Mouse (Mus musculus): Measurements from ENCODE around the gene Gm5134. TPM values are rescaled to one million over a fixed set of nuclear protein-coding genes. Genes with fewer than 3 reads are reported as not detected.

The Gm5134 gene
- polyA plus RNA-seq, 1 experiment from 2014 or later: 0.11 TPM

- Histone ChIP-seq H3K27me3 (no peaks in the 10 kb centered on the region), H3K36me3 (peaks cover 19% of the 10 kb centered on the region), H3K4me3 (peak overlapping the region; percentile 88), H3K9ac (peak overlapping the region; percentile 95; the same call in 1 of the 2 replicates), H3K4me2 (replicated peaks) (peak overlapping the region; percentile 78), H3K4me1 (peaks cover 11% of the 10 kb centered on the region; the same call in 1 of the 2 replicates), H3K9me3 (no peaks in the 10 kb centered on the region), H3K27ac (no peak overlapping the region; the same call in 1 of the 2 replicates)
- WGBS: 49% methylated on average over 14 of the region's 14 CpGs
- ATAC-seq (ENCODE audit: low FRiP score, low read depth): no peak; the same call in 1 of the 2 replicates
These were observed 77.4 kb downstream of the Gm5134 start for GRCm38 (mm10) chr10:76031511-76032401.

GRCm38 (mm10) chr10:76032402-76033118 lies 78.2 kb downstream of the Gm5134 start, which contains the start of gene Zfp280b:
TSS of gene Zfp280b (plus strand) at chr10:76032650.
- WGBS: under 1% methylated on average over 55 of the region's 58 CpGs

DNA sequence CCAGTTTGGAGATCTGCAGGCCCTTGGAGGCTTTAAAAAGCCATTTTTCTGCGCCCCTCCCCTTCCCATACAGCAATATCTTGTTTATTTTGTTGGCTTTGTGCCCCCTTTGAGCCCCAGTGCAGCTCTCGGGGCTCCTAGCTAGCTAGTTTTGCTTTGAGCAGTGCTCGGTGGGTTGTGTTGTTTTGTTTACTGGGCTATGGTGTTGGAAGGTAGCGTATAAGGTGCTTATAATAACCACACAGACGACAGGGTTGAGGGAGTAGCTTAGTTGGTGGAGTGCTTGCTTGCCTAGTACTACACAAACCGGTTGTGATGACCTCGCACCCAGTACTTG lies 78.8 kb downstream of the Gm5134 start:
- Histone ChIP-seq H3K4me3 (peak overlapping the region; percentile 88), H3K36me3 (peaks cover 31% of the 10 kb centered on the region), H3K4me2 (replicated peaks) (peak overlapping the region; percentile 78), H3K9me3 (no peaks in the 10 kb centered on the region), H3K27me3 (no peaks in the 10 kb centered on the region), H3K27ac (peak overlapping the region; percentile 67; the same call in 1 of the 2 replicates), H3K9ac (peak overlapping the region; percentile 95), H3K4me1 (peaks cover 11% of the 10 kb centered on the region; the same call in 1 of the 2 replicates)
- WGBS: 17% methylated on average over 7 of the region's 7 CpGs
- no peak for ATAC-seq (ENCODE audit: low FRiP score, low read depth)

More at GRCm38 (mm10) chr10:76032402-76033118, 78.2 kb downstream of the Gm5134 start, which contains the start of gene Zfp280b:
- Histone ChIP-seq H3K27ac (peak within 1 kb of the TSS; percentile 67; the same call in 1 of the 2 replicates), H3K27me3 (no peaks in the 10 kb centered on the region), H3K4me1 (peaks cover 11% of the 10 kb centered on the region; the same call in 1 of the 2 replicates), H3K9me3 (no peaks in the 10 kb centered on the region), H3K4me3 (peak within 1 kb of the TSS; percentile 88), H3K36me3 (peaks cover 26% of the 10 kb centered on the region), H3K9ac (peak within 1 kb of the TSS; percentile 95), H3K4me2 (replicated peaks) (peak within 1 kb of the TSS; percentile 78)
- ATAC-seq (ENCODE audit: low FRiP score, low read depth): peak; percentile 98

DNA sequence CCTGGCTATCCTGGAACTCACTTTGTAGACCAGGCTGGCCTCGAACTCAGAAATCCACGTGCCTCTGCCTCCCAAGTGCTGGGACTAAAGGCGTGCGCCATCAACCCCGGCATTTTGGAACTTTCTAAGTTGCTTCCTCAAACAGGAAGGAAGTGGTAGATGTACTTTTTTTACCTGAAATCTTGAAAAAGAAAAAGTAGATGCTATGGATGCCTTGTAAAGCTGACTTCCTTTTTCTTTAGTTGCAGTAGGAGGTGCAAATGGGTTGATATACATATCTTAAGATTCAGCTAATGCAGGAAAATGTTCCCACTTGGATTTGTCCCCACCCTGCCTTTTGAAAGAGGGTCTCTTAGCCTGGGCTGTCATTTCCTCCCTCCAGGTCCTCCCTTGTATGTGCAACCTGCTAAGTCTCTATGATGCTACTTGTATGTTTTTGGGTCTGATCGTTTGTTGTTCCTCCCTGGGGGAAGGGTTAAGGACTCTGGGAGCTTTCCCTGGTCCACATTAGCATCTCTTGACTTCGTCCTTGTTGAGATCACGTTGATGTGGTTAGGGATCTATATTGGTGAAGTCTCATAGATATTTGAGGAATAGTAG lies 79.8 kb downstream of the Gm5134 start:
- Histone ChIP-seq H3K27me3 (no peaks in the 10 kb centered on the region), H3K36me3 (peaks cover 41% of the 10 kb centered on the region), H3K4me3 (peak overlapping the region; percentile 88; the same call in 1 of the 2 replicates), H3K4me1 (peaks cover 11% of the 10 kb centered on the region; the same call in 1 of the 2 replicates), H3K4me2 (replicated peaks) (peak overlapping the region; percentile 78), H3K27ac (no peak overlapping the region), H3K9ac (no peak overlapping the region), H3K9me3 (no peaks in the 10 kb centered on the region)
- ATAC-seq (ENCODE audit: low FRiP score, low read depth): no peak
- WGBS: 95% methylated on average over 8 of the region's 8 CpGs

DNA sequence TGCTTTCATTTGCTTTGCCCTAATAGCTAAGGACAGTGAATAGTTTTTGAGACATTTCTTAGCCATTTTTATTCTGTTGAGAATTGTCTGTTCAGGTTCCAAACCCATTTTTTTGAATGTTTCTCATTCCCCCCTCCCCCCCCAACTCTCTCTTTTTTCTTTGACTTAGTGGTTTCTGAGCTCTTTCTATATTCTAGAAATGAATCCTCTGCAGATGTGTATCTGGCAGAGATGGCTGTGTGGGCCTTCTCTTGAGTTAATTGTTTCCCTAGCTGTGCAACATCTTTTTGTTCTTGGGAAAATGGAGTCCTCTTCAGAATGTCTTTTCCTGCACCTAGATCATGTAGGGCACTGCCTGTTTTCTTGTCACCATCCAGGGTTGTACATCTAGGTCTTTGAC lies 81.0 kb downstream of the Gm5134 start:
- no peaks in the 10 kb centered on the region for H3K27me3 ChIP-seq
- H3K4me3 ChIP-seq: no peak overlapping the region
- no peak overlapping the region for H3K27ac ChIP-seq
- H3K4me2 ChIP-seq (replicated peaks): no peak overlapping the region
- peaks cover 11% of the 10 kb centered on the region; the same call in 1 of the 2 replicates for H3K4me1 ChIP-seq
- no peaks in the 10 kb centered on the region for H3K9me3 ChIP-seq
- H3K9ac ChIP-seq: no peak overlapping the region
- ATAC-seq (ENCODE audit: low FRiP score, low read depth): no peak
- peaks cover 53% of the 10 kb centered on the region for H3K36me3 ChIP-seq

GRCm38 (mm10) chr10:76036962-76037361 lies 82.6 kb downstream of the Gm5134 start:
- peaks cover 67% of the 10 kb centered on the region for H3K36me3 ChIP-seq
- H3K9ac ChIP-seq: no peak overlapping the region
- 98% methylated on average over 5 of the region's 5 CpGs for WGBS
- peaks cover 11% of the 10 kb centered on the region; the same call in 1 of the 2 replicates for H3K4me1 ChIP-seq
- H3K27ac ChIP-seq: no peak overlapping the region
- no peak overlapping the region for H3K4me2 ChIP-seq (replicated peaks)
- no peaks in the 10 kb centered on the region for H3K9me3 ChIP-seq
- no peak overlapping the region for H3K4me3 ChIP-seq
- no peaks in the 10 kb centered on the region for H3K27me3 ChIP-seq
- ATAC-seq (ENCODE audit: low FRiP score, low read depth): no peak

- Histone ChIP-seq H3K27me3 (no peaks in the 10 kb centered on the region), H3K4me2 (replicated peaks) (no peak overlapping the region), H3K4me3 (no peak overlapping the region), H3K36me3 (peaks cover 30% of the 10 kb centered on the region), H3K4me1 (no peaks in the 10 kb centered on the region), H3K27ac (no peak overlapping the region), H3K9me3 (no peaks in the 10 kb centered on the region), H3K9ac (no peak overlapping the region)
- WGBS: 44% methylated on average over 5 of the region's 5 CpGs
- no peak for ATAC-seq (ENCODE audit: low FRiP score, low read depth)
These were observed 91.0 kb downstream of the Gm5134 start for GRCm38 (mm10) chr10:76045343-76045742.

GRCm38 (mm10) chr10:76046754-76047153 lies 92.4 kb downstream of the Gm5134 start:
- Histone ChIP-seq H3K4me3 (no peak overlapping the region), H3K27me3 (no peaks in the 10 kb centered on the region), H3K27ac (no peak overlapping the region), H3K36me3 (peaks cover 16% of the 10 kb centered on the region), H3K4me2 (replicated peaks) (no peak overlapping the region), H3K9me3 (no peaks in the 10 kb centered on the region), H3K4me1 (no peaks in the 10 kb centered on the region), H3K9ac (no peak overlapping the region)
- no peak for ATAC-seq (ENCODE audit: low FRiP score, low read depth)
- WGBS: 45% methylated on average over 1 of the region's 1 CpGs

GRCm38 (mm10) chr10:76047182-76047869 lies 93.0 kb downstream of the Gm5134 start:
- no peak overlapping the region for H3K9ac ChIP-seq
- peaks cover 16% of the 10 kb centered on the region for H3K36me3 ChIP-seq
- no peak for ATAC-seq (ENCODE audit: low FRiP score, low read depth)
- H3K4me1 ChIP-seq: no peaks in the 10 kb centered on the region
- H3K4me3 ChIP-seq: no peak overlapping the region
- H3K27ac ChIP-seq: no peak overlapping the region
- 46% methylated on average over 5 of the region's 5 CpGs for WGBS
- H3K27me3 ChIP-seq: no peaks in the 10 kb centered on the region
- no peak overlapping the region for H3K4me2 ChIP-seq (replicated peaks)
- no peaks in the 10 kb centered on the region for H3K9me3 ChIP-seq

- Histone ChIP-seq H3K4me2 (replicated peaks) (no peak overlapping the region), H3K36me3 (peaks cover 5% of the 10 kb centered on the region), H3K27ac (no peak overlapping the region), H3K27me3 (no peaks in the 10 kb centered on the region), H3K9me3 (no peaks in the 10 kb centered on the region), H3K9ac (no peak overlapping the region), H3K4me1 (no peaks in the 10 kb centered on the region), H3K4me3 (no peak overlapping the region)
- WGBS: 40% methylated on average over 6 of the region's 6 CpGs
- ATAC-seq (ENCODE audit: low FRiP score, low read depth): no peak
These were observed 94.7 kb downstream of the Gm5134 start for GRCm38 (mm10) chr10:76048967-76049366.

DNA sequence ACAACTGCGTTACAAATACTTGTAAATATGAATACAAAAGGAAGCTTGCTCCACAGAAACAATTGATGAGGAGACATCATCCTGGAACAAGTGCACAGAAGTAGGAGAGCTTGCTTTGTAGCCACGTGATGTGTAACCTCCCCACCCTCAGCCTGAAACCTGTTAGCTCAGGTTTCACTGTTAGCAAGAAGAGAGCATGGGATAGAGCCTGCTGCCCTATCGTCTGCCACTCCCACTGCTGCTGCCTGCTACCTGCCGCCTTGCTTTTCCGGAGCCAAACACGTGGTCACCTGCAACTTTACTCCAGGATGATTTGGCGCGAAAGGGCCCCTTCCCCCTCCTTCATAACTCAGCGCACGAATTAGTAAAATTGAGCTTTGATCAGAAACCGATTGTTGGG lies 97.5 kb downstream of the Gm5134 start:
- no peak for ATAC-seq (ENCODE audit: low FRiP score, low read depth)
- Histone ChIP-seq H3K4me2 (replicated peaks) (no peak overlapping the region), H3K4me3 (no peak overlapping the region), H3K27me3 (no peaks in the 10 kb centered on the region), H3K4me1 (no peaks in the 10 kb centered on the region), H3K36me3 (no peaks in the 10 kb centered on the region), H3K9me3 (no peaks in the 10 kb centered on the region), H3K27ac (no peak overlapping the region), H3K9ac (no peak overlapping the region)
- 71% methylated on average over 11 of the region's 11 CpGs for WGBS

Data from limb, embryonic 13.5 days (tissue).